ENCODE assay signal across 24 mouse cellular contexts in genomic region chr6:43702810-43703614, GRCm38 (mm10).
"Had no signal": no experiment of that assay in that cellular context is flagged by ENCODE, and none has a peak within 500 bp of the region (broad histone marks: within the 10 kb centered on the region; RNA-seq: fewer than 3 reads in every experiment).

No protein-coding gene starts in this region.

- H3K4me2 ChIP-seq: limb, embryonic 13.5 days; liver, embryonic 12.5 days; liver, embryonic 15.5 days; lung, embryonic 15.5 days; midbrain, embryonic 11.5 days; midbrain, embryonic 15.5 days; neural tube, embryonic 12.5 days; neural tube, embryonic 15.5 days had no signal

- DNase-seq: kidney, adult 9 months; kidney, postnatal 25 days; layer of hippocampus, adult 9-11 months; liver; lung, adult 18-20 months; lung, postnatal 14 days; lung, postnatal 4 days; right cerebral cortex, adult 18-20 months; right cerebral cortex, postnatal 14 days; right cerebral cortex, postnatal 4 days; thymus, adult 2 months; thymus, postnatal 14 days; thymus, postnatal 4 days had no signal

- H3K4me3 ChIP-seq: layer of hippocampus, adult 2 months; limb, embryonic 10.5 days; limb, embryonic 13.5 days; liver, embryonic 12.5 days; liver, embryonic 15.5 days; lung, embryonic 15.5 days; midbrain, embryonic 15.5 days; neural tube, embryonic 12.5 days; neural tube, embryonic 15.5 days had no signal

- H3K36me3 ChIP-seq: limb, embryonic 10.5 days; limb, embryonic 13.5 days; liver, embryonic 12.5 days; liver, embryonic 15.5 days; lung, embryonic 15.5 days; midbrain, embryonic 15.5 days; neural tube, embryonic 12.5 days; neural tube, embryonic 15.5 days had no signal

- H3K27me3 ChIP-seq: limb, embryonic 13.5 days; liver, embryonic 12.5 days; liver, embryonic 15.5 days; lung, embryonic 15.5 days; midbrain, embryonic 15.5 days; neural tube, embryonic 12.5 days; neural tube, embryonic 15.5 days had no signal

- H3K9me3 ChIP-seq: limb, embryonic 10.5 days; limb, embryonic 13.5 days; liver, embryonic 12.5 days; liver, embryonic 15.5 days; lung, embryonic 15.5 days; midbrain, embryonic 15.5 days; neural tube, embryonic 12.5 days; neural tube, embryonic 15.5 days had no signal

- H3K27ac ChIP-seq: layer of hippocampus, adult 2 months; limb, embryonic 10.5 days; limb, embryonic 13.5 days; liver, embryonic 12.5 days; liver, embryonic 15.5 days; lung, embryonic 15.5 days; midbrain, embryonic 15.5 days; neural tube, embryonic 12.5 days; neural tube, embryonic 15.5 days; stomach, postnatal 0 days had no signal

- H3K4me1 ChIP-seq: limb, embryonic 10.5 days; limb, embryonic 13.5 days; liver, embryonic 12.5 days; liver, embryonic 15.5 days; lung, embryonic 15.5 days; midbrain, embryonic 15.5 days; neural tube, embryonic 12.5 days; neural tube, embryonic 15.5 days had no signal

- H3K9ac ChIP-seq: limb, embryonic 13.5 days; liver, embryonic 12.5 days; liver, embryonic 15.5 days; lung, embryonic 15.5 days; midbrain, embryonic 15.5 days; neural tube, embryonic 12.5 days; neural tube, embryonic 15.5 days had no signal

- ATAC-seq: liver, embryonic 12.5 days; midbrain, embryonic 15.5 days had no signal
